Mouse (Mus musculus): Measurements from ENCODE around the gene Sgk1. TPM values are rescaled to one million over a fixed set of nuclear protein-coding genes. Genes with fewer than 3 reads are reported as not detected.
A peak's percentile ranks its signal among the peaks of the same experiment; 100 is the strongest.
"Not testable (repeated sequence)": the region's sequence is repeated elsewhere in the genome, so short reads cannot be mapped to it uniquely, and the experiment has no call there.

Sgk1 gene
- polyA plus RNA-seq, 1 experiment, result 40.4 TPM

DNA sequence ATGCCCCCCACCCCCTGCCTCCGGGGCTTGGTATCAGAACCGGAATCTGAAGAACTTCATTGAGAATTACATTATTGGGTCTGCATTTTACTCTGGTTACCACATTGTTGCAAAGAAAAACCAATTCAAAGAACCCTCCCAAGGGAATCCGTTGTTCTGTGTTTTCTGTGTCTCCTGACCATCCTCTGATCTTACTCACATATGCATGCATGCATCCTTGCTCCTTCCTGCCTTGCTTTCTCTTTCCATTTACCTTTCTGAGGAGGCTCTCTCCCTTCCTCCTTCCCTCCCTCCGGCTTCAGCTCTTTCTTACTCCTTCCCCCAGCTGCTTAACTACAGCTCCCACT lies 174 bp upstream of the Sgk1 start:
- H3K4me3 ChIP-seq (replicated peaks; ENCODE audit: insufficient read depth, low read depth, low read length), result peak overlapping the region; percentile 90
- TF ChIP-seq CTCF (IDR thresholded peaks at IDR 0.05; ENCODE audit: borderline replicate concordance, insufficient read depth, low read depth, low read length) (no peak), POLR2A (IDR thresholded peaks at IDR 0.05; ENCODE audit: borderline replicate concordance, insufficient read depth, low read length) (no peak)
- 21% methylated on average over 4 of the region's 4 CpGs for WGBS

DNA sequence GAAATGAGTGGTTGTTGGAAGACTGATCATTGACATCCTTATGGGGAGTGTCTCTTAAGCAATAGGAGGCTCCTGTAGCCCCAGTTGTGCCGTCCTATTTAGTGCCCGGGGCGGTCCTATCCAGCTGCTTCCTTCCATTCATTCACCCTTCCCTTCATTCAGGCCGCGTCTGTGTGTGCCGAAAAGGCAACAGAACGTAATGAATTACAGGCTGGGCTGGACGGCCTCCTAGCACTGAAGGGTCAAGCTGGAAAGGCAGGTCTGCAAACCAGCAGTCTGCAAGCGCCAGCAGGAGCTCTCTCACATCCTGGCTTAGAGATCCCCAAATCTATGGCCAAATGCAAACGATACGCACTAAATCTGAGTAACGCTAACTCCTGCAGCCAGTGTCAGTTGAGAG lies 1.6 kb downstream of the Sgk1 start:
- Histone ChIP-seq H3K27me3 (ENCODE audit: control insufficient read depth, insufficient read depth, low read length) (no peaks in the 10 kb centered on the region), H3K4me3 (replicated peaks; ENCODE audit: insufficient read depth, low read depth, low read length) (peak overlapping the region; percentile 90), H3K27ac (ENCODE audit: insufficient read depth, low read length) (peak overlapping the region; percentile 70), H3K4me1 (ENCODE audit: control insufficient read depth, insufficient read depth, low read length) (peaks cover 9% of the 10 kb centered on the region; the same call in 1 of the 2 replicates)
- DNase-seq, result peak; percentile 71 to 76
- TF ChIP-seq POLR2A (IDR thresholded peaks at IDR 0.05; ENCODE audit: borderline replicate concordance, insufficient read depth, low read length) (no peak; the same call in 1 of the 2 replicates), CTCF (IDR thresholded peaks at IDR 0.05; ENCODE audit: borderline replicate concordance, insufficient read depth, low read depth, low read length) (no peak)
- WGBS, result under 1% methylated on average over 12 of the region's 12 CpGs

More for the DNA sequence above, 174 bp upstream of the Sgk1 start:
- peaks cover 5% of the 10 kb centered on the region; the same call in 1 of the 2 replicates for H3K4me1 ChIP-seq (ENCODE audit: control insufficient read depth, insufficient read depth, low read length)
- H3K27ac ChIP-seq (ENCODE audit: insufficient read depth, low read length), result peak overlapping the region; percentile 99
- H3K27me3 ChIP-seq (ENCODE audit: control insufficient read depth, insufficient read depth, low read length), result no peaks in the 10 kb centered on the region
- no peak for DNase-seq

DNA sequence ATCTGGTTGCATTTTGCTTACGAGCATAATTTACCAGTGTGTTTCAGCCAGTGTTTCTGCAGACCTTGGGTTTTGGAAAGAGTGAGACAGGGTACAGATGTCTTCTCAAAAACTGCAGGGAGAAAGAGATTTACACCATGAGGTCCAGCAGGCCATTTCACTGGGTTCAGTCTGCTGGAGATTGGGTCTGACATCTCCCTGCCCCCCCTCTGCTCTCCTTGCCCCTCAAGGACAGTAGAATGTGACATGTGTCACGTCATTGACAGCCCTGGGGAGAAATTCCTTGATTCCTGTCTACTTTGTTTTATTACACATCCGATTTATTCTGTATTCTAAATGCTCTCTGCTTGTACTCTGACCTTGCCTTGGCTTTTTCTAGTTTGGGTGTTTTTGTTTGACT lies 2.5 kb downstream of the Sgk1 start:
- WGBS, result 40% methylated on average over 3 of the region's 3 CpGs
- Histone ChIP-seq H3K4me1 (ENCODE audit: control insufficient read depth, insufficient read depth, low read length) (peaks cover 15% of the 10 kb centered on the region), H3K27me3 (ENCODE audit: control insufficient read depth, insufficient read depth, low read length) (no peaks in the 10 kb centered on the region), H3K4me3 (replicated peaks; ENCODE audit: insufficient read depth, low read depth, low read length) (peak overlapping the region; percentile 52), H3K27ac (ENCODE audit: insufficient read depth, low read length) (peak overlapping the region; percentile 54)
- DNase-seq, result no peak
- no peak for TF ChIP-seq POLR2A (IDR thresholded peaks at IDR 0.05; ENCODE audit: borderline replicate concordance, insufficient read depth, low read length)
- no peak for TF ChIP-seq CTCF (IDR thresholded peaks at IDR 0.05; ENCODE audit: borderline replicate concordance, insufficient read depth, low read depth, low read length)

DNA sequence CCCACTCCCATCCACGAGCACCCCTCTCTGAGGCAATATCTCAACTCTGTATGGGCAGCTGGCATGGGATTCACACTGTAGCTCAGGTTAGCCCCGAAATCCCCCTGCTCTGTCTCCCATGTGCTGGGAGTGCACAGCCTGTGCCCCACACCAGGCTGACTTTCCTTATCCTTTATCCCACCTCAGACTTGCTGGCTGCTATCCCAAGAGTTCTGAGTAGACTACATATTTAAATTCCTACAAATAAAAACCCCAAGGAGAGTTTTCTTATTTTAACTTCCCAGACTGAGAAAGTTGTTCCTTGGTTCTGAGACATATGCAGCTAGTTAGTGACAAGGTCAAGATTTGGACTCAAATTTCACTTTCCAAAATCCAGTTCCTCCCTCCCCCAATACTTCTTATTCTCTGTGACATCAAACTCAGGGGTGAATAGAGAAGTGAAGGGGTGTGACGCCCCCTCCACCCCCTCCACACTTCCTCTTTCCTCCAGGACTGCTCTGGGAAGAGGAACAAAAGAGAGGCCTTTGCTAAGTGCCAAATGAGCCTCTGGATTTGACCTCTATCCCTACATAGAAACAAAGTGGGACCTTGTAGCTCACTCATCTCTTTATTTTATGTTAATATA lies 7.3 kb downstream of the Sgk1 start:
- no peak overlapping the region for H3K4me3 ChIP-seq (replicated peaks; ENCODE audit: insufficient read depth, low read depth, low read length)
- peak overlapping the region; percentile 60; the same call in 1 of the 2 replicates for H3K27ac ChIP-seq (ENCODE audit: insufficient read depth, low read length)
- WGBS, result 74% methylated on average over 3 of the region's 3 CpGs
- H3K27me3 ChIP-seq (ENCODE audit: control insufficient read depth, insufficient read depth, low read length), result no peaks in the 10 kb centered on the region
- TF ChIP-seq POLR2A (IDR thresholded peaks at IDR 0.05; ENCODE audit: borderline replicate concordance, insufficient read depth, low read length) (no peak), CTCF (IDR thresholded peaks at IDR 0.05; ENCODE audit: borderline replicate concordance, insufficient read depth, low read depth, low read length) (no peak)
- no peak for DNase-seq
- H3K4me1 ChIP-seq (ENCODE audit: control insufficient read depth, insufficient read depth, low read length), result peaks cover 31% of the 10 kb centered on the region

- Histone ChIP-seq H3K27ac (ENCODE audit: insufficient read depth, low read length) (peak overlapping the region; percentile 81), H3K4me3 (replicated peaks; ENCODE audit: insufficient read depth, low read depth, low read length) (no peak overlapping the region), H3K4me1 (ENCODE audit: control insufficient read depth, insufficient read depth, low read length) (peaks cover 28% of the 10 kb centered on the region), H3K27me3 (ENCODE audit: control insufficient read depth, insufficient read depth, low read length) (no peaks in the 10 kb centered on the region)
- TF ChIP-seq CTCF (IDR thresholded peaks at IDR 0.05; ENCODE audit: borderline replicate concordance, insufficient read depth, low read depth, low read length) (no peak), POLR2A (IDR thresholded peaks at IDR 0.05; ENCODE audit: borderline replicate concordance, insufficient read depth, low read length) (no peak)
- DNase-seq, result no peak
- WGBS, result 81% methylated on average over 4 of the region's 4 CpGs
Observed at GRCm38 (mm10) chr10:21890293-21890692, 8.3 kb downstream of the Sgk1 start.

- H3K27ac ChIP-seq (ENCODE audit: insufficient read depth, low read length), result peak overlapping the region; percentile 93
- DNase-seq, result peak; percentile 82 to 91
- H3K27me3 ChIP-seq (ENCODE audit: control insufficient read depth, insufficient read depth, low read length), result no peaks in the 10 kb centered on the region
- no peak overlapping the region for H3K4me3 ChIP-seq (replicated peaks; ENCODE audit: insufficient read depth, low read depth, low read length)
- H3K4me1 ChIP-seq (ENCODE audit: control insufficient read depth, insufficient read depth, low read length), result peaks cover 28% of the 10 kb centered on the region
- WGBS, result 11% methylated on average over 7 of the region's 7 CpGs
- no peak; the same call in 1 of the 2 replicates for TF ChIP-seq POLR2A (IDR thresholded peaks at IDR 0.05; ENCODE audit: borderline replicate concordance, insufficient read depth, low read length)
- no peak for TF ChIP-seq CTCF (IDR thresholded peaks at IDR 0.05; ENCODE audit: borderline replicate concordance, insufficient read depth, low read depth, low read length)
Observed at GRCm38 (mm10) chr10:21891442-21891841, 9.5 kb downstream of the Sgk1 start.

GRCm38 (mm10) chr10:21892104-21892503 lies 10.1 kb downstream of the Sgk1 start:
- H3K4me1 ChIP-seq (ENCODE audit: control insufficient read depth, insufficient read depth, low read length), result peaks cover 23% of the 10 kb centered on the region
- TF ChIP-seq CTCF (IDR thresholded peaks at IDR 0.05; ENCODE audit: borderline replicate concordance, insufficient read depth, low read depth, low read length), result no peak
- no peak for TF ChIP-seq POLR2A (IDR thresholded peaks at IDR 0.05; ENCODE audit: borderline replicate concordance, insufficient read depth, low read length)
- no peaks in the 10 kb centered on the region for H3K27me3 ChIP-seq (ENCODE audit: control insufficient read depth, insufficient read depth, low read length)
- H3K4me3 ChIP-seq (replicated peaks; ENCODE audit: insufficient read depth, low read depth, low read length), result no peak overlapping the region
- DNase-seq, result peak in 1 of 2 experiments; percentile 38
- 50% methylated on average over 4 of the region's 4 CpGs for WGBS
- no peak overlapping the region; the same call in 1 of the 2 replicates for H3K27ac ChIP-seq (ENCODE audit: insufficient read depth, low read length)

DNA sequence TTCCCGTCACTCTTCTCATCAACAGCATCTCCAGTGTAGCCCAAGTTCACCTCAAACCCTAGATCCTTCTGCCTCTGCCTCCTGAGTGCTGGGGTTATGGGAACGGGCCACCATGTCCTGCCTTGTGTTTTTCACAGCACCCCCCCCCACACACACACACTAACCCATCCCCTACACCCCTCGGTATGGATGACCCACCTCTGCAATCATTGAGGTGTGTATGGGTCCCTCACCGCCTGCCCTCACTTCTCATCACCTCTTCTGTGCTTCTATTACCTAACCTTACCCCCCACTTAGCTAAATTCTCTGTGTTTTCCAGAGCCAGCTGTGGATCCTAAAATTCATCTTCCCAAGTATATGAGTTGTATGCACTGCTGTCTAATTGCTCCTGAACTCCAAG lies 16.4 kb downstream of the Sgk1 start:
- no peak for DNase-seq
- TF ChIP-seq POLR2A (IDR thresholded peaks at IDR 0.05; ENCODE audit: borderline replicate concordance, insufficient read depth, low read length) (no peak), CTCF (IDR thresholded peaks at IDR 0.05; ENCODE audit: borderline replicate concordance, insufficient read depth, low read depth, low read length) (no peak)
- WGBS, result 94% methylated on average over 4 of the region's 4 CpGs

DNA sequence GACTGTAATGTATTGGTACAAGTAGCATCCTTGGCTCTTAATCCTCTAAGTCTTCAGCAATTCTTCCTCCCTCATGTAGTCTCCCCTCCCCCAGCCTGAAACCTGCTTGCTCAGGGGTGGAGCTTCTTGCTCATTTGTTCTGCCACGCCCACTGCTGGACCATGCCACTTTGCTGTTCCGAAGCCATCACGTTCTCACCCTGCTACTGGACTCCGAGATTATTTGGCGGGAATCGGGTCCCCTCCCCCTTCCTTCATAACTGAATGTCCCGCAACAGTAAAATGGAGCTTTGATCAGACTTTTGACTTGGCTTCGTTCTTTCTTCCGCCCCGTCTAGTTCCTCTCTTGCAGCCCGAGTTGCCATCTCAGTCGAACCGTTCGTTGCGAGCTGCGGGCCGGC lies 16.9 kb downstream of the Sgk1 start:
- H3K27ac ChIP-seq (ENCODE audit: insufficient read depth, low read length); H3K27me3 ChIP-seq (ENCODE audit: control insufficient read depth, insufficient read depth, low read length); DNase-seq; H3K4me3 ChIP-seq (replicated peaks; ENCODE audit: insufficient read depth, low read depth, low read length): not testable (repeated sequence)
- WGBS, result 91% methylated on average over 17 of the region's 17 CpGs
- H3K4me1 ChIP-seq (ENCODE audit: control insufficient read depth, insufficient read depth, low read length), result peaks cover 12% of the 10 kb centered on the region

More for the DNA sequence above, 16.4 kb downstream of the Sgk1 start:
- peaks cover 12% of the 10 kb centered on the region for H3K4me1 ChIP-seq (ENCODE audit: control insufficient read depth, insufficient read depth, low read length)
- no peak overlapping the region for H3K4me3 ChIP-seq (replicated peaks; ENCODE audit: insufficient read depth, low read depth, low read length)
- no peak overlapping the region for H3K27ac ChIP-seq (ENCODE audit: insufficient read depth, low read length)
- no peaks in the 10 kb centered on the region for H3K27me3 ChIP-seq (ENCODE audit: control insufficient read depth, insufficient read depth, low read length)
